Mouse (Mus musculus) forebrain, embryonic 13.5 days (tissue): ENCODE data around the gene Arhgap18. TPM values are rescaled to one million over a fixed set of nuclear protein-coding genes. Genes with fewer than 3 reads are reported as not detected.
"Not testable (repeated sequence)": the region's sequence is repeated elsewhere in the genome, so short reads cannot be mapped to it uniquely, and the experiment has no call there.

Experiments
- ATAC-seq: fragments of 200-750 bp; cut with Nextera tagmentation; 2 replicates; pipeline ENCODE4 v1.8.0; 2017
- H3K27ac ChIP-seq: fragments of 300-500 bp; sonication (generic); 2 replicates; pipeline ENCODE4 v1.5.1; 2015; ENCODE audit warnings: inconsistent platforms, mild to moderate bottlenecking, moderate library complexity
- H3K27me3 ChIP-seq: fragments of 300-500 bp; sonication (generic); 2 replicates; pipeline ENCODE4 v1.6.1; 2015; ENCODE audit warnings: mild to moderate bottlenecking, inconsistent platforms
- H3K36me3 ChIP-seq: fragments of 300-500 bp; sonication (generic); 2 replicates; pipeline ENCODE4 v1.6.1; 2015; ENCODE audit warnings: mild to moderate bottlenecking, inconsistent platforms; ENCODE audit not compliant: poor library complexity, severe bottlenecking
- H3K4me1 ChIP-seq: fragments of 300-500 bp; sonication (generic); 2 replicates; pipeline ENCODE4 v1.6.1; 2015; ENCODE audit warnings: inconsistent platforms
- H3K4me2 ChIP-seq: fragments of 300-500 bp; sonication (generic); 2 replicates; pipeline ENCODE4 v1.6.1; 2015; ENCODE audit warnings: inconsistent platforms, mild to moderate bottlenecking, moderate library complexity
- H3K4me3 ChIP-seq: fragments of 300-500 bp; sonication (generic); 2 replicates; pipeline ENCODE4 v1.5.1; 2015; ENCODE audit warnings: mild to moderate bottlenecking, inconsistent platforms
- H3K9ac ChIP-seq: fragments of 300-500 bp; sonication (generic); 2 replicates; pipeline ENCODE4 v1.6.1; 2015; ENCODE audit warnings: mild to moderate bottlenecking, inconsistent platforms
- H3K9me3 ChIP-seq: fragments of 300-500 bp; sonication (generic); replicated peaks from 2 replicates; pipeline ENCODE4 v1.6.1; 2016; ENCODE audit warnings: inconsistent platforms
- WGBS: fragments of 180-500 bp; shearing (Covaris S2); methylation state at CpG from one replicate; pipeline ENCODE4 v1.1.7; 2015; 5-methylcytosine and 5-hydroxymethylcytosine counted together
- polyA plus RNA-seq: library from polyadenylated mRNA; unstranded; fragments of >200 nt; fragmentation: Nextera tagmentation; extraction: Ambion mirVana; gene quantifications from 2 replicates; pipeline ENCODE4 v1.2.1, GENCODE M21; 2015

Arhgap18 gene
- polyA plus RNA-seq, 1 experiment from 2014 or later, result 20.3 TPM

- H3K9ac ChIP-seq, H3K4me3 ChIP-seq, ATAC-seq, H3K27me3 ChIP-seq, H3K36me3 ChIP-seq, H3K9me3 ChIP-seq, H3K4me2 ChIP-seq, H3K27ac ChIP-seq, H3K4me1 ChIP-seq: not testable (repeated sequence)
- WGBS, result 87% methylated on average over 4 of the region's 4 CpGs
Measured at GRCm38 (mm10) chr10:26938464-26938863, 185.2 kb downstream of the Arhgap18 start.

GRCm38 (mm10) chr10:26939549-26939948, 186.3 kb downstream of the Arhgap18 start:
- H3K27ac ChIP-seq, result no peak overlapping the region

GRCm38 (mm10) chr10:26948331-26948730, 195.1 kb downstream of the Arhgap18 start:
- no peaks in the 10 kb centered on the region for H3K9me3 ChIP-seq
- no peak overlapping the region for H3K9ac ChIP-seq
- H3K36me3 ChIP-seq, result no peaks in the 10 kb centered on the region
- H3K4me1 ChIP-seq, result no peaks in the 10 kb centered on the region
- H3K4me2 ChIP-seq, result no peak overlapping the region
- no peak for ATAC-seq
- H3K27ac ChIP-seq, result no peak overlapping the region
- H3K27me3 ChIP-seq, result no peaks in the 10 kb centered on the region
- no peak overlapping the region for H3K4me3 ChIP-seq
- 78% methylated on average over 2 of the region's 2 CpGs for WGBS

More at GRCm38 (mm10) chr10:26939549-26939948, 186.3 kb downstream of the Arhgap18 start:
- Histone ChIP-seq H3K36me3 (no peaks in the 10 kb centered on the region), H3K27me3 (no peaks in the 10 kb centered on the region), H3K9ac (no peak overlapping the region), H3K4me2 (no peak overlapping the region), H3K9me3 (no peaks in the 10 kb centered on the region), H3K4me3 (no peak overlapping the region), H3K4me1 (no peaks in the 10 kb centered on the region)
- ATAC-seq, result no peak
- WGBS, result 59% methylated on average over 1 of the region's 1 CpGs

GRCm38 (mm10) chr10:26949667-26950066, 196.4 kb downstream of the Arhgap18 start:
- 78% methylated on average over 8 of the region's 8 CpGs for WGBS
- ATAC-seq, result no peak

GRCm38 (mm10) chr10:26950448-26950847, 197.2 kb downstream of the Arhgap18 start:
- H3K4me3 ChIP-seq, result no peak overlapping the region
- no peak overlapping the region for H3K27ac ChIP-seq
- H3K4me2 ChIP-seq, result no peak overlapping the region
- no peaks in the 10 kb centered on the region for H3K27me3 ChIP-seq
- ATAC-seq, result no peak
- H3K9me3 ChIP-seq, result no peaks in the 10 kb centered on the region
- 89% methylated on average over 7 of the region's 7 CpGs for WGBS
- H3K4me1 ChIP-seq, result no peaks in the 10 kb centered on the region
- no peaks in the 10 kb centered on the region for H3K36me3 ChIP-seq
- H3K9ac ChIP-seq, result no peak overlapping the region

More at GRCm38 (mm10) chr10:26949667-26950066, 196.4 kb downstream of the Arhgap18 start:
- Histone ChIP-seq H3K36me3 (no peaks in the 10 kb centered on the region), H3K27me3 (no peaks in the 10 kb centered on the region), H3K4me3 (no peak overlapping the region), H3K9me3 (no peaks in the 10 kb centered on the region), H3K9ac (no peak overlapping the region), H3K4me2 (no peak overlapping the region), H3K4me1 (no peaks in the 10 kb centered on the region), H3K27ac (no peak overlapping the region)

- no peaks in the 10 kb centered on the region for H3K4me1 ChIP-seq
- H3K9ac ChIP-seq, result no peak overlapping the region
- no peaks in the 10 kb centered on the region for H3K27me3 ChIP-seq
- no peak overlapping the region for H3K27ac ChIP-seq
- 86% methylated on average over 3 of the region's 3 CpGs for WGBS
- no peaks in the 10 kb centered on the region for H3K36me3 ChIP-seq
- no peaks in the 10 kb centered on the region for H3K9me3 ChIP-seq
- H3K4me3 ChIP-seq, result no peak overlapping the region
- H3K4me2 ChIP-seq, result no peak overlapping the region
- no peak for ATAC-seq
Measured at GRCm38 (mm10) chr10:26958513-26958912, 205.3 kb downstream of the Arhgap18 start.
